Mouse (Mus musculus) layer of hippocampus, adult 11-12 months (tissue): Measurements from ENCODE around the gene Rsbn1l.

Experiments
- DNase-seq: peaks from one replicate; pipeline ENCODE4 v3.0.0; 2022; ENCODE audit warnings: low spot score

Rsbn1l gene

DNA sequence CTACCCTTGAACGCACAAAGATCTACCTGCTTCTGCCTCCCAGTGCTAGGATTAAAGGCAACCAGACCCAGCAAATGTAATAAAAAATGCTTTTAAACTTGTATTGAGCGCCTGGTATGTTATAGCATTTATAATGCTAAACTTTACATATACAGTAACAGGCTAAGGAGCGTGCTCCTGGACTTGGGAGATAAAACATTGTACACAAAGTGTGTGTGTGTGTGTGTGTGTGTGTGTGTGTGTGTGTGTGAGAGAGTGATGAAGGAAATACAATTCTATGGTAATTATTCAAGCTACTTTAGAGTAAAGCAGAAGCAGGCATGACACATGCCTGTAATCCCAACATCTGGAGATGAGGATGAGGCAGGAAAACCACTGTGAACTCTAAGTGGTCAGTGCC lies at the start of gene Rsbn1l:
Gene Rsbn1l, minus strand, starts transcription at position 101 of the 400 bp plus-strand sequence.
- no peak for DNase-seq

DNA sequence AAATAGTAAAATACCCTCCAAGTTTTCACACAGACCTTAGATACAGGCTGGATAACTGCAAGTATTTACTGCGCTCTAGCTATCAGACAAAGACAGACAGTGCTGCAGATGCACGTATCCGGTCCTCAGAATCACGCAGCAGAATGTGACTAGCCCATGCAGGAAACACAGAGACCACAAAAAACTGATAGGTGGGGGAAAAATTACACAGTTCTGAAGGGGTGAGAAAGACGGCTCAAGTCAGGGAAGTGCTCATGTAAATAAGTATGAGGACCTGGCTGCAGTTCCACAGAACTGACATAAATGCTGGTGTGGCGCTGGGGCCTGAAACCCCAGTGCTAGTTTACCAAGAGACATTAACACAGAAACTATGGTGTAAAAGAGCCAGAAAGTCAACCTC lies 46.5 kb upstream of the Rsbn1l start:
- no peak for DNase-seq

DNA sequence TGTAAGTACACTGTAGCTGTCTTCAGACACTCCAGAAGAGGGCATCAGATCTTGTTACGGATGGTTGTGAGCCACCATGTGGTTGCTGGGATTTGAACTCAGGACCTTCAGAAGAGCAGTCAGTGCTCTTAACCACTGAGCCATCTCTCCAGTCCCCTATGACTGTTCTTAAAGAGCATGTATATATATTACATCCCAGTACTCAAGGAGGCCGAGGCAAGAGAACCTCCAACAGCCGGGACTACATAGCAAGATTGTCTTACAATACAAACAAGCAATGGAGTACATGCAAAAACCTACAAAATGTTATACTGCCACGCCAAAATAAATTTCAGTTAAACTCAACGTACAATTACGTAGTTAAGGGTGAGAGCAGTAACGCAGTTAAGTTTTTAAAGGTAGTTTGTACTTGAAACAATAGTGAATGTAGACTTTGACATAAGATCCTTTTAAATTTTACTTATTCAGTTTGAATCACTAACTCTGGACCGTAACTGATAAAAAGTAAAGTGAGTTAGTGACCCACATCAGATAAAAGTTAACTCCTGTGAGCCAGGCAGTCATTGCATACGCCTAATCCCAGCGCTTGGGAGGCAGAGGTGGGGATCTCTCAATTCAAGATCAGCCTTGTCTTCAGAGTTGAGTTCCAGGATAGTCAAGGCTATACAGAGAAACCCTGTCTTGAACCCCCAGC lies 45.6 kb upstream of the Rsbn1l start:
- no peak for DNase-seq

DNA sequence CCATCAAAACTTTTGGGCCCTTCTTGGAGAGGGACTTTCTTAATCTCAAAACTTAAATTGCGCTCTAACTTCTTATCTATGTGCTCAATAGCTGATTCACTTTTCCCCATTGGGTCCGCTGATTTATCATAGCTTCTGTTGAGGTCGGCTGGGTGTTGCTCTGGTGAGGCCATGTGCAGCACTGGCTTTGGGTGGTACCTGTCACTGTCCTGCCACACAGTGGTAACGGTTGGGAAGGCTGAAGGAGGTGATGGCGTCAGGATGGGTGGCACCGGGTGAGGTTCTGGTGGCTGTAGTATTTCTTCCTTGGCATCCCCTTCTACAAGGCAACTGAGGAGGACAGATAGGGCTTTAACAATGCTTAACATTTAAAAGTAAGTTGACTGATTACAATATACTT lies 42.2 kb upstream of the Rsbn1l start:
- DNase-seq, result no peak

DNA sequence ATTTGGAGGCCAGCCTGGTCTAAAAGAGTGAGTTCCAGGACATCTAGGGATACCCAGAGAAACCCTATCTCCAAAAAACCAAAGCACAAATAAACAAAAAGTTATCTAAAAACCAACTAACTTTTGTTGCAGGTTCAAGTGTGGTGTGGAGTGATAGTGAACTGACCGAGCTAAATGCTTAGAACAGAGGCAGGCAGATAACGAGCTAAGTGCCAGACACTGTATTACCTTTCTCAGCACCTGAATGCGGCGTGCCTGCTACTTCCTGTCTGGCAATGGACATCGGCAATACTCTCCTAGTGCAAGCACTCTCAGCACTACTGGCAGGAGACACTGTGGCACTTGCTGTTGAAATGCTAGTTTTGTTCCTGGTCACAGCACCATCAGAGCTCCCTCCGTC lies 41.4 kb upstream of the Rsbn1l start:
- DNase-seq, result no peak

DNA sequence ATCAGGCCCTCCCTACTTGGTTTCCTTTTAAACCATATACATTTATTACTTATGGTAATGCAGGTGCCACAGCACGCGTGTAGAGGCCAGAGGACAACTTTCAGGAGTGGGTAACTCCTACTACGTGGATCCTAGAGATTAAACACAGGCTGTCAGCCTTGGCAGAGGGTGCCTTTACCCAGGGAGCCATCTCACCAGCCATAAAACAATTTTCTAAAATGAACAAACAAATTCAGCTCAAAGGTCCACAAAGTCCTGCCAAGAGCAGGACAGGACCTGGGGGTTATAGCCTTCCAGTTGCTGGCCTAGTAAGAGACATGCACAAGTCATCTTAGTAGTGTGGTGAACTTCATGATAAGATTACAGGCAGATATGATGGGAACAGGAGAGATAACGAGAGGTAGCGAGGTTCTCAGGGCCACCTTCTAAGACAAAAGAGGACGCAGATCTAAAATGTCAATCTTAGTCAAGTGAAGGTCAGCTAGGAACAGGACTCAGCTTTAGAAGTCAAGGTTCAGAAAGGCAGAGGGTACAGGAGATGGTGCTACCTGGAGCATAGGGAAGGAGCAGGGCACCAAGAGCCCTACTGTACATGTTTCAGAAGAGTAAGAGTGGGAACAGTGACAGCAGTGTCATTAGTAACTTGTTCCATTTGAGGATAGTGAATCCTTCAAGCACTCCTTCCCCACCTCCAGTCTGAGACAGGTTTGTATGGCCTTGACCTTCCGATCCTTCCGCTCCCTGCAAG lies 34.0 kb upstream of the Rsbn1l start:
- DNase-seq, result no peak

DNA sequence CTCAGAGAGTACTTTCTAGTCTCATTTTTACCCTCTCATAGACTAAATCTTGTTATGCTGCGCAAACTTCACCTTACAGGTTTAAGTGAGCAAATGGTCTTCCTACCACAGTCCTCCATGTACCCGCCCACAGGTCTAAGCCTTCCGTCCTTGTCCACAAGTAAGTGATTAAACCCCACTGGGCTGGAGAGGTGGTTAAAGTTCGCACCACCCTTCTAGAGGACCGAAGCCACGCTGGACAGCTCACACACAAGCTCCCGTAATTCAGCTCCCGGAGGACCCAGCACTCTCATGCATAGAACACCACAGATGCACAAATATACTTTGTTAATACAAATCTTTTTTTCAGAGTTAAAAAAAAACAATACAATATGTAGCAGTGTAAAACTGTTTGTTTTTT lies 30.1 kb upstream of the Rsbn1l start:
- DNase-seq, result no peak

DNA sequence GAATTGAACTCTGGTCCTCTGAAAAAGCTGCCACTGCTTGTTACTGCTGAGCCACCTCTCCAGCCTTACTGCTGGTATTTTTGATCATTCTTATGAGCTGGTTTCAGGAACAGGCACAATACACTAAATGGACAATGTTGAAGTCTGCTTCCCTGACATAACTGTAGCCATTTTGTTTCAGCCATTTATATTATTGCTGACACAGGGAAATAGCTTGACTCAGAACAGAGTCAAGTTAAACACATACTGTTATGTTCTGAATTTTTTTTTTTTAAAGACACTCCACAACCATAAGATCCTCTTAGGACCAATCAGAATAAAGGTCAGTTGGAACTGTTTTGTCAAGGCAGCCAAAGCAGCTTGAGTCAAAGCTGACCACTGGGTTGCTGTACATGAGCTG lies 27.3 kb upstream of the Rsbn1l start:
- no peak for DNase-seq

DNA sequence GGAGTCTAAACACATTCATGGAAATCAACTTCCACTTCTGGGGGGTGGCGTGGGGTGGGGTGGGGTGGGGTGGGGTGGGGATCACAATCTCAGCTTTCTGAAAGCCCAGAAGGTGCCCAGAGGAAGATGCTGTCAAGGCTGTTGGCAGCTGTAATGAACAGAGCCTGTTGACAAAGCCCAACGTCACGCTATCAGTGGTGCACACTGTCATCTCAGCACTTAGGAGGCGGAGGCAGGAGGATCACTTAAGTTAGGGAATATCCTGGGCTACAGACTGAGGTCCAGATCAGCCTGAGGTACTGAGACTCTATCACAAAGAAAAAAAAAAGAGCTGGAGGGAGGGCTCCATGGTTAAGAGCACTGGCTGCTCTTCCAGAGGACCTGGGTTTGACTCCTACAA lies 18.5 kb upstream of the Rsbn1l start:
- DNase-seq, result no peak

DNA sequence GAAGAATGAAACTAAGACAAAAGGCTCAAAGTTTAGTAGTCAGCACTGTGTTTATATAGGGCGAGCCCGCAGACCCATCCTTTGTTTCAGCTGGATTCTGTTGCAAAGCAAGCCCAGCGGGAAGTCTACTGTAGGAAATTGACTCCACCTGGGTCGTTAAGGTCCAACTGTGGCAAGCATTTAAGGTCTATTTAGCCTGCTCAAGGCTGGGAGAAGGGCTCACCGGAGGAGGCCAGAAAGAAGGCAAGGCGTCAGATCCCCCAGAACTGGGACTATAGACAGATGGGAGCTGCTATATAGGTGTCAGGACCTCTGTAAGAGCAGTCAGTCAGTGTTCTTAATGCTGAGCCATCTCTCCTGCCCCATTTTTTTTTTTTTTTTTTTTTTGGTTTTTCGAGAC lies 17.8 kb upstream of the Rsbn1l start:
- DNase-seq, result no peak

DNA sequence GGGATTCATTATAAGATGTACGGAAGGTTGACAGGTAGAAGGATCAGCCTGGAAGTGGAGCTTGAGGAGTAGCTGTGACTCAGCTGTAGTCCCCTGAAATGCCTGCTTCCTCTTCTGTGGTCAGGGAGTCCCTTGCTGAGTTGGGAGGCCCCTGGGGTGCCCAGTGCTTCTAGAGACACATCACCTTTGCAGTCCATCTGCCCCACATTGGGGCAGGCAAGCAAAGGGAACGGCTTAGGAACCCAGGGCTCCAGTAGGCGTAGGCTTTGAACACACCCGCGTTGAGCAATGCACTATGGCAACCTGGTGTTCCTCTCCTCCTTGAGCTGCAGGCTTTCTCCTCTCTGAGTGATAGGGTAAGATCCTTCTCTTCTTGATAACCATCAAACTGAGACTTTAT lies 16.9 kb upstream of the Rsbn1l start:
- no peak for DNase-seq

DNA sequence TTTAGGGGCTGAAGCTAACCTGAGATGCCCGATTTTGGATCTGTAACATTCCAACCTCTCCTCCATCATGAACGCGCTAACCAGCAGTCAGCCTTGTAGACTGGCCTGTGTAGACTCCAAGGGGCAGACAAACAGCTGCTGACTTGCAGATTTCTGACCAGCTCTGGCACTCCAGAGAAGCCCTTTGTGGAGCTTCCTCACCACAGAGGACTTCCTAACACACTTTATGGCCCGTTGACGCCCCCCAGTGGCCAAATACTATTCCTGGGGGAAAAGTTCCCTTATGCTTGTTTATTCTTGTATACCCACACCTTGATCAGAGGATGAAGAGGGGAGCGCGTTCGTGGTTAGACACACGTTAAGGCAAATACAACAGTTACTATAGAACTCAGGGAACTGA lies 12.8 kb upstream of the Rsbn1l start:
- DNase-seq, result peak; percentile 57

DNA sequence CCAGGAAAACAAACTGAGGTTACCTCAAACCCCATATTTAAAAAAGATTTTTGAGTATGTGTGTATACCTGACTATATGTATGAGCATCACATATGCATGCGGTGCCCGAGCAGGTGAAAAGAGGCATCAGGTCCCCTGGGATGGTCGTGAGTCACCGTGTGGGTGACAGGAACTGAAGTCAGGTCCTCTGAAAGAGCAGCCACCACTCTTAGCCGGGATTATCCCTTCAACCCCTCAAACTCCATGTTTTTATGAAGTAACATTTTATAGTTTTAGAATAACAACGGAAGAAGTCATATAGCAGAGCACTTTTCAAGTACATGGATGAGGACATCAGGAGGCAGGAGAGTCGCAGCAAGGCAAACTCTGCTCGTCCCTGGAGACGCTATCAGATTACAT lies 12.3 kb upstream of the Rsbn1l start:
- DNase-seq, result no peak

DNA sequence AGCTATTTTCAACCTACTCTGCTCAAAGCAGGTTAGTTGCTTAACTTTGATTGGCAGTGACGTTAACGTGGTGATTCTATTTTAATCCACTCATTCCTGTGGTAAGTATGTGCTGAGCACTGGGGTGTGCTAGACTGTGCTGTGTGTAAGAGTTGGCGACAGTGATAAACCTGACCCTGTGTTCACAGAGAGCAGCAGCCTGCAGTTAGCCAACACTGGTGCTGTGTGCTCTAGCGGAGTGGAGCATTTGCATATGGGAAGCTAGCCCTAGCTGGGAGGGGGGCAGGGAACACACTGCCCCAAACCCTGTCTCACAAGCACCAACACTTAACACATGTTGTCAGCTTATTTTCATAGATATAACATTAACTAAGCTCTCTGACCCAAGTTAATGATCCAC lies 11.7 kb upstream of the Rsbn1l start:
- DNase-seq, result no peak

DNA sequence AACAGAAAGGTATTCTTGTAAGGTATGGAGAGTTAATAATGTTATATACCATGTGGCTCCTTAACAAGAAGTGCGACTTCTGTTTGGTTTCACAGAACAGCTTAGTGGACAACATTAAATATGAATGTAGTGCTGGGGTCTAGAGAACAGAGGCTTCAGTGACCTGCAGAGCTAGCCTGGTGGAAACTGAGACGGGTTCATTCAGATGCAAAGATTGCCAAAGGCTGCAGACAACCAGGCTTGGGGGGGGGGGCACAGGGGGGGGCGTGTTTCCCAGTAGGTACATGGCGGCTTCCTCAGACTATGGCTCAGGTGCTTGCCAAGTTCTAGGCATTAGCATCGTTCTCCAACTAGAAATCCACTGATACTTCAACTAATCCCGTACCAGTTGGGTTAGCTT lies 8.2 kb upstream of the Rsbn1l start:
- no peak for DNase-seq

DNA sequence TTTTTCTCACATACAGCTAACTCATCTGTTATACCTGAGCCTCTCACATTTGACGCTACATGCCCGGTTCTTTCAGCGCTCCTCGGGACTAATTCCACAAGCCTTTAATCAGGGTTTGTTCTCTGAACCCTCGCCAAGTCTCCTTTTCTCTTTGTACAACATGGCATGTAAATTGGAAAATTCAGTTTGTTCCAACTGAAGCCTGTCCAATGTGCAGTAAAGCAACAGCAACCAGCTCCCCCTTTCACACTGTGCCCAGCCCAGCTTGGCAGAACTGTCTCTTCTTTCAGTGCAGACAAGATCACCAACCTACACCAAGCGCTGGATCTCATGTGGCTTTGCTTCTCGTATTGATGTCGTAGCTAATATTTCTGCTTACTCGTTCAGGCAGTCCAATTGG lies 7.1 kb upstream of the Rsbn1l start:
- peak; percentile 49 for DNase-seq

DNA sequence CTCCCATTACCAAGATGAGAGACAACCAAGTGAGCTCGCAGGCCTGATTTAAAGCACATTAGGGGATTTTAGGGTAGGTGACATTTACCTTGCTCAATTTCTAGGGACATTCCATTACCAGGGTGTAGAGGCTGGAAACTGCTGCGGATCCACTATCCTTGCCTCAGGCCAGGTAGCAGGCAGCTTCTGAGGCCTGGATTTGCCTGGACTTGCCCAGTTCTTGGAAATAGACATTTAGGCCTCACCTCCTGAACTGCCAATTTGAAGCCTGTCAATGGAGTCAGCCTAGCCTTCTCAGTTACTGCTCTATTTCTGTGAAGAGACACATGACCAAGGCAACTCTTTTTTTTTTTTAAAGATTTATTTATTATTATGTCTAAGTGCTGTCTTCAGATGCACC lies 4.7 kb upstream of the Rsbn1l start:
- no peak for DNase-seq

DNA sequence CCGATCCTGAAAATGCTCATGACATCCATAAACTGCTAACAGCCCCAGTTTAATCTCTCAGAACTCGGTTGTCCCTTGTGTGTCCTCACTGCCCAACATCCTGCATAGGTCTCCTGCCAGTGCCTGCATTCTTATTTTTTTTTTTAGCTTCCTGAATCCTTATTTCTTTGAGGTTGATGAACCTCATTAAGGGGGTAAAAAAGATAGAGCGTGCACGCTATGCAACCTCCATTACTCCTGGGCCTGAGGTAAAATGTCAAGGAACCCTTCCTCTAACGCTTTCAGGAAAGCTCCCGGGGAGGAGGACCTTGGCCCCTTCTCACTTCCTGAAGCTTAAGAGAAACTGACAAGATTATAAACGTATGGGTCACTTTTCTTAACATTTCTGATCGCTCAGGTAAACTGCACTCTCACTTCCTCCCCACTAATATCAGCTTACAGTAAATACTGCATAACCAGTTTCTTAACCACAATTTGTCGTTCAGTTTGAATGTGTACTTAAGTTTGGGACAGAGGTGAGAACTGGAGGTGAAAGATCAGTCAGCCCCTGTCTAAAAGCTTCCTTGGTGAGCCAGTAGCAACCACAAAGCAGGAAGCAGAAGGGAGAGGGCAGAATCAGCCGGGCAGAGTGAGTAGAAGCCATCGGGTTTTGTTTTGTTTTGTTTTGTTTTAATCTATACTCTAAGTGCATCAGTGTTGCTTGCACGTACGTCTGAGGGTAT lies 923 bp downstream of the Rsbn1l start:
- no peak for DNase-seq

DNA sequence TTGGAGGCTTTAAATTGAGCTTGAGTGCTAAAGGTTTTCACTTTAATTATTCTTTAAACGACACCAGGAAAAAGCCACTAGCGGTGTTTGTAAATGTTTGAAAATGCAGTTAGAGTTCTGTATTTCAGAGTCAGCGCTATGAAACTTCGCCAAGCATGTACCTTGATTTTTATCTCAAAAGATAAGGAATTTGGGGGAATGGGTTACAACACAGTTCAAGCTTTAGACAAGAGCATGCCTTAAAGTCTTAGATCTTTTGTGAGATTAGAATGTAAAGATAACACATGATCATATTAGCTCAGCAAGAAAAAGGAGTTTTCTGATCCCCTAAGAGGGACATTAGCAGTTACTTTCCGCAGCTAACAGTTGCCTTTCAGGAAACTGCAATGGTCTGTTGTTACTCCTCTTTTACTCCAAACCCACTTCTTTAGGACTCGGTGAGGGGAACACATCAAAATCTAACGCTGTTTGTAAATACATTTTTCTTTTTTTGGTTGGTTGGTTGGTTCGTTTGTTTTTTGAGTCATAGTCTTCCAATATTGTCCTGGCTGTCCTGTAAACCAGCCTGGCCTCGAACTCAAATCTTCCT lies 3.8 kb downstream of the Rsbn1l start:
- no peak for DNase-seq

DNA sequence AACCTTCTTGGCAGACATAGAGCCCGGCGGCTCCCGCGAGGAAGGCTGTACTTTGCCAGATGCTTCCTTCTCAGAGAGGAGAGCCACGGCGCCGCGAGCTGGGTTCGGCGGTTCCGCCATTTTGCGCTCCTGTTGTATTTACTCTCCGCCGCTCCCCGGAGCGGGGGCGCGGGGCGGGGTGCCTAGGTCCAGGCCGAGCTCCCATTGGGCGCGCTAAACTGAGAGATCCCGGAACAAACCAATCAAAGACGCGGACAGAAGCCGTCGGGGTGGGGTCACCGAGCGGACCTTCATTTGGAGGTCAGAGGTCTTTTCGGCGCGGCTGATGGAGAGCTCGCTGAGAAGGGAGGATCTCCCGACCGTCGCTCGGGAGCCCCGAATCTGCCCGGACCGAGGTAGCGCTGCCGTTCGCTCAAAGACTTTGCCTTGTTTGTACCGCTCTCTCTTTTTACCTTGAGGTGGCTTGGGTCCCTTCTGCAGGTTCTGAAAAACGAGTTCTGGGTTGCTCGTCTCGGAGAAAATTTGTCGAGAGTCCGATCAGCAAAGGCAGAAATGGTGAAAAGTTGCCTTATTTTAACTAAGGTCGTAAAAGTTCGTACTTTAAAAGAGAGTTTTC lies 4.4 kb downstream of the Rsbn1l start:
- DNase-seq, result peak; percentile 98

DNA sequence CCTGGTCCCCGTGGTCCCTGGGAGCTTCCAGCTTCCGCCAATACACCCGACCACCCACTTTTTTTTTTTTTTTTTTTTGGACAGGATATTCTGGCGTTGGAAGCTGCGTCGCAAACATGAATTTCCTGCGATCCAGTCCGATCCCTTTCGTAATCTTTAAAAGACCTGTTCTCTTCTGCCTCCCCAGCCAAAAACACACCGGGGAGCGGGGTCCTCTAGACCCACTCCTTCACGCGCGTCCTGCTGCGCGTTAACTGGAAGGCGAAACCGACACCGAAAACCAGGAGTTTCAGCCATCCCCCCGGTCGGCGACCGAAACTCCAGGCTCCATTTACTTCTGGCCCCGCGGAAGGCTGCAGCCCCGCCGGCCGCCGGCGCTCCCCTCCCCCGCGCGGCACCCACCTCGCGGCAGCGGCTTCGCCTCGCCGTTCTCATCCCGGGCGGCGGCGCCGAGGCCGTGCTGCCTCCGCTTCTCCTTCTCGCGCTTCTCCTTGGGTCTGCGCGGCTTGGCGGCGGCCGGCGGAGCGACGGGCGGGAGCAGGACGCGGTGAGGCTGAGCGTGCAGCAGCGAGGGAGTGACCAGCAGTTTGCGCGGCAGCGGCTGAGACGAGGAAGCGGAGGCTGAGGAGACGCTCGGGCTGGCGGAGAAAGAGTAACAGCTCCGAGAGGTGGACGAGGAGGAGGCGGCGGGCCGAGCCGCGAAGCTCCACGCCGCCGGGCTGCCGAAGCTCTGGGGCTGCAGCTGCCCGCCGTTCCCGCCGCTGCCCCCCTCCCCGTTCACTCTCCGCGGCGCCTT lies 5.1 kb downstream of the Rsbn1l start:
- peak; percentile 52 for DNase-seq

DNA sequence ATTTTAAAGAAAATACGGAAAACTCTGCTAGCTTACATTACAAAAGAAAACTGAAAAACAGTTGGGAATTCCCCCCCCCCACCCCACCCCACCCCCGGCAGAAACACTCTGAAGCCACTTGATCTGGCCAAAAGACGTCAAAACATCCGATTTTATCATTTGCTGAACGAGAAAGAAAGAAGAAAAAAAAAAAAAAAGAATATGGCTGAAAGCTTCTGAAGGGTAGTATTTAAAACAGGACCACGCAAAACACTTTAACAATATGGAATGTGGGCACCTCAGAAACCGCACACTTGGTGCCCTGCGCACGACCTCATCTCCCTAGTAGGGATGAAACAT lies 5.7 kb downstream of the Rsbn1l start:
- DNase-seq, result no peak
